Mouse (Mus musculus) CH12.LX (cell line): ENCODE data around the gene Lgals4. TPM values are rescaled to one million over a fixed set of nuclear protein-coding genes. Genes with fewer than 3 reads are reported as not detected.

Source experiments
- DNase-seq: peaks from one replicate; pipeline ENCODE4 v3.0.0-alpha.2; 2013; ENCODE audit errors: extremely low read depth
- H3K27ac ChIP-seq: 2 replicates; pipeline ENCODE4 v1.5.1; 2012; ENCODE audit warnings: low read depth, mild to moderate bottlenecking, control low read depth, moderate library complexity; ENCODE audit not compliant: insufficient read depth
- H3K27me3 ChIP-seq: replicated peaks from 2 replicates; pipeline ENCODE3; 2012; ENCODE audit warnings: inconsistent platforms
- H3K36me3 ChIP-seq, 2 experiments: replicated peaks in 1 of 2; 2 replicates each; pipeline versions ENCODE3 to v1.6.1; 2012; ENCODE audit warnings: inconsistent platforms in 1 of 2, low read length in 1 of 2, mild to moderate bottlenecking in 1 of 2, mixed read lengths in 1 of 2, moderate library complexity in 1 of 2; ENCODE audit not compliant: control insufficient read depth in 1 of 2, insufficient read depth in 1 of 2
- H3K4me1 ChIP-seq, 2 experiments: 2 replicates each; pipeline ENCODE4 v1.6.1; 2012; ENCODE audit warnings: inconsistent platforms in 1 of 2, moderate library complexity in 1 of 2; ENCODE audit not compliant: insufficient read depth in 2 of 2, control insufficient read depth in 1 of 2
- H3K4me2 ChIP-seq: 2 replicates; pipeline ENCODE4 v1.6.1; 2012; ENCODE audit warnings: low read depth, mild to moderate bottlenecking, control low read depth; ENCODE audit not compliant: poor library complexity, insufficient read depth, severe bottlenecking
- H3K4me3 ChIP-seq, 3 experiments: fragments of 150-350 bp in 1 of 3; sonication (generic) in 1 of 3; replicated peaks in 1 of 3; 2 replicates each; pipeline versions ENCODE3 to v1.5.1; 2011 to 2012; ENCODE audit warnings: low read depth in 2 of 3, low read length in 2 of 3, mild to moderate bottlenecking in 2 of 3, moderate library complexity in 2 of 3, control low read depth in 1 of 3, improper control_type of control experiment in 1 of 3, inconsistent platforms in 1 of 3, mixed read lengths in 1 of 3; ENCODE audit not compliant: poor library complexity in 1 of 3
- H3K79me2 ChIP-seq: replicated peaks from 2 replicates; pipeline ENCODE4 v1.6.1; 2012; ENCODE audit warnings: mild to moderate bottlenecking, moderate library complexity; ENCODE audit not compliant: control insufficient read depth, poor library complexity, insufficient read depth, severe bottlenecking; ENCODE audit errors: extremely low read depth
- H3K9ac ChIP-seq: 2 replicates; pipeline ENCODE4 v1.6.1; 2012; ENCODE audit warnings: low read depth, mild to moderate bottlenecking, control low read depth, moderate library complexity; ENCODE audit not compliant: insufficient read depth
- H3K9me3 ChIP-seq: replicated peaks from 2 replicates; pipeline ENCODE3; 2012; ENCODE audit warnings: low read length, inconsistent platforms, mixed read lengths
- BHLHE40 ChIP-seq: IDR thresholded peaks from 2 replicates; pipeline ENCODE4 v1.6.1; 2011; ENCODE audit warnings: mild to moderate bottlenecking, low read depth, low read length, improper control_type of control experiment
- CHD1 ChIP-seq: IDR thresholded peaks from 2 replicates; pipeline ENCODE4 v1.6.1; 2012; ENCODE audit warnings: low read depth, low read length, improper control_type of control experiment, inconsistent platforms
- CHD2 ChIP-seq: IDR thresholded peaks from 2 replicates; pipeline ENCODE4 v1.6.1; 2011; ENCODE audit warnings: low read length, improper control_type of control experiment
- CTCF ChIP-seq, 2 experiments: IDR thresholded peaks in 1 of 2; conservative IDR thresholded peaks in 1 of 2; 2 replicates each; pipeline ENCODE4 v1.5.1; 2011 to 2012; ENCODE audit warnings: low read depth in 2 of 2, low read length in 2 of 2, improper control_type of control experiment in 1 of 2, inconsistent platforms in 1 of 2, mild to moderate bottlenecking in 1 of 2, moderate library complexity in 1 of 2
- E2F4 ChIP-seq: IDR thresholded peaks from 2 replicates; pipeline ENCODE4 v1.6.1; 2011; ENCODE audit warnings: low read depth, low read length, improper control_type of control experiment; ENCODE audit not compliant: insufficient replicate concordance
- ELF1 ChIP-seq: IDR thresholded peaks from 2 replicates; pipeline ENCODE4 v1.6.1; 2014; ENCODE audit warnings: low read depth, mild to moderate bottlenecking, inconsistent platforms, low read length, improper control_type of control experiment
- EP300 ChIP-seq: IDR thresholded peaks from 2 replicates; pipeline ENCODE4 v1.6.1; 2011; ENCODE audit warnings: low read length, improper control_type of control experiment
- ETS1 ChIP-seq: conservative IDR thresholded peaks from 2 replicates; pipeline ENCODE4 v1.6.1; 2012; ENCODE audit warnings: low read depth, mild to moderate bottlenecking, inconsistent platforms, low read length, improper control_type of control experiment, moderate library complexity
- GABPA ChIP-seq: IDR thresholded peaks from 2 replicates; pipeline ENCODE4 v1.6.1; 2012; ENCODE audit warnings: low read depth, low read length, improper control_type of control experiment, inconsistent platforms; ENCODE audit not compliant: insufficient replicate concordance
- HCFC1 ChIP-seq: IDR thresholded peaks from 2 replicates; pipeline ENCODE4 v1.6.1; 2012; ENCODE audit warnings: low read depth, mild to moderate bottlenecking, inconsistent platforms, low read length, improper control_type of control experiment
- IRF4 ChIP-seq: IDR thresholded peaks from 2 replicates; pipeline ENCODE4 v1.6.1; 2014; ENCODE audit warnings: low read depth, mild to moderate bottlenecking, inconsistent platforms, low read length, improper control_type of control experiment
- JUN ChIP-seq: IDR thresholded peaks from 2 replicates; pipeline ENCODE4 v1.6.1; 2011; ENCODE audit warnings: low read depth, mild to moderate bottlenecking, low read length, improper control_type of control experiment, moderate library complexity; ENCODE audit not compliant: insufficient read depth
- JUND ChIP-seq: conservative IDR thresholded peaks from 2 replicates; pipeline ENCODE4 v1.6.1; 2011; ENCODE audit warnings: low read depth, low read length, improper control_type of control experiment
- KAT2A ChIP-seq: IDR thresholded peaks from 2 replicates; pipeline ENCODE4 v1.6.1; 2012; ENCODE audit warnings: low read length, improper control_type of control experiment, inconsistent platforms; ENCODE audit not compliant: insufficient replicate concordance
- MAFK ChIP-seq: IDR thresholded peaks from 2 replicates; pipeline ENCODE4 v1.6.1; 2011; ENCODE audit warnings: low read length, improper control_type of control experiment; ENCODE audit not compliant: insufficient replicate concordance
- MAX ChIP-seq: IDR thresholded peaks from 2 replicates; pipeline ENCODE4 v1.6.1; 2011; ENCODE audit warnings: low read length, improper control_type of control experiment
- MAZ ChIP-seq: IDR thresholded peaks from 2 replicates; pipeline ENCODE4 v1.6.1; 2012; ENCODE audit warnings: low read depth, mild to moderate bottlenecking, inconsistent platforms, low read length, improper control_type of control experiment, moderate library complexity
- MEF2A ChIP-seq: IDR thresholded peaks from 2 replicates; pipeline ENCODE4 v1.6.1; 2014; ENCODE audit warnings: low read depth, mild to moderate bottlenecking, inconsistent platforms, low read length, improper control_type of control experiment, borderline replicate concordance
- MXI1 ChIP-seq: IDR thresholded peaks from 2 replicates; pipeline ENCODE4 v1.6.1; 2011; ENCODE audit warnings: mild to moderate bottlenecking, low read depth, low read length, improper control_type of control experiment
- MYC ChIP-seq: IDR thresholded peaks from 2 replicates; pipeline ENCODE4 v1.6.1; 2011; ENCODE audit warnings: low read depth, mild to moderate bottlenecking, improper control_type of control experiment, low read length
- NELFE ChIP-seq: IDR thresholded peaks from 2 replicates; pipeline ENCODE4 v1.6.1; 2011; ENCODE audit warnings: low read depth, low read length, improper control_type of control experiment
- NRF1 ChIP-seq: IDR thresholded peaks from 2 replicates; pipeline ENCODE4 v1.6.1; 2014; ENCODE audit warnings: low read depth, mild to moderate bottlenecking, inconsistent platforms, low read length, improper control_type of control experiment, moderate library complexity
- PAX5 ChIP-seq: IDR thresholded peaks from 2 replicates; pipeline ENCODE4 v1.6.1; 2012; ENCODE audit warnings: low read length, inconsistent platforms, mixed read lengths
- POLR2A ChIP-seq: IDR thresholded peaks from 2 replicates; pipeline ENCODE4 v1.6.1; 2011; ENCODE audit warnings: low read depth, mild to moderate bottlenecking, improper control_type of control experiment, low read length
- POLR2AphosphoS2 ChIP-seq: IDR thresholded peaks from 2 replicates; pipeline ENCODE4 v1.6.1; 2011; ENCODE audit warnings: low read depth, low read length, improper control_type of control experiment
- RAD21 ChIP-seq: IDR thresholded peaks from 2 replicates; pipeline ENCODE4 v1.6.1; 2011; ENCODE audit warnings: low read depth, mild to moderate bottlenecking, low read length, improper control_type of control experiment, moderate library complexity
- RCOR1 ChIP-seq: conservative IDR thresholded peaks from 2 replicates; pipeline ENCODE4 v1.6.1; 2012; ENCODE audit warnings: low read depth, mild to moderate bottlenecking, inconsistent platforms, low read length, improper control_type of control experiment
- SIN3A ChIP-seq: IDR thresholded peaks from 2 replicates; pipeline ENCODE4 v1.6.1; 2012; ENCODE audit warnings: low read length, improper control_type of control experiment, inconsistent platforms
- SMC3 ChIP-seq: IDR thresholded peaks from 2 replicates; pipeline ENCODE4 v1.6.1; 2011; ENCODE audit warnings: low read depth, low read length, improper control_type of control experiment
- TBP ChIP-seq: conservative IDR thresholded peaks from 2 replicates; pipeline ENCODE4 v1.6.1; 2011; ENCODE audit warnings: low read depth, low read length, improper control_type of control experiment
- TCF12 ChIP-seq: IDR thresholded peaks from 2 replicates; pipeline ENCODE4 v1.6.1; 2014; ENCODE audit warnings: low read depth, mild to moderate bottlenecking, inconsistent platforms, low read length, improper control_type of control experiment
- UBTF ChIP-seq: IDR thresholded peaks from 2 replicates; pipeline ENCODE4 v1.6.1; 2012; ENCODE audit warnings: low read depth, mild to moderate bottlenecking, inconsistent platforms, low read length, improper control_type of control experiment, moderate library complexity
- USF1 ChIP-seq: IDR thresholded peaks from 2 replicates; pipeline ENCODE4 v1.6.1; 2014; ENCODE audit warnings: low read depth, mild to moderate bottlenecking, inconsistent platforms, low read length, improper control_type of control experiment
- USF2 ChIP-seq: conservative IDR thresholded peaks from 2 replicates; pipeline ENCODE4 v1.6.1; 2011; ENCODE audit warnings: low read depth, low read length, improper control_type of control experiment
- ZC3H11A ChIP-seq: IDR thresholded peaks from 2 replicates; pipeline ENCODE4 v1.6.1; 2012; ENCODE audit warnings: low read depth, mild to moderate bottlenecking, inconsistent platforms, low read length, improper control_type of control experiment
- ZKSCAN1 ChIP-seq: IDR thresholded peaks from 2 replicates; pipeline ENCODE4 v1.6.1; 2012; ENCODE audit warnings: low read depth, inconsistent platforms, low read length, improper control_type of control experiment, borderline replicate concordance
- ZMIZ1 ChIP-seq: IDR thresholded peaks from 2 replicates; pipeline ENCODE4 v1.6.1; 2012; ENCODE audit warnings: low read depth, mild to moderate bottlenecking, inconsistent platforms, low read length, improper control_type of control experiment
- ZNF384 ChIP-seq: IDR thresholded peaks from 2 replicates; pipeline ENCODE4 v1.6.1; 2012; ENCODE audit warnings: low read depth, low read length, improper control_type of control experiment, inconsistent platforms
- dilution Hi-C: fragments of 300-500 bp; cut with MboI; formaldehyde crosslinking; loops from 2 replicates; pipeline ENCODE4 v1.14.3; 2020; ENCODE audit warnings: low sequenced_read_pairs; ENCODE audit not compliant: extremely low pct_unique_long_range_greater_than_20kb, extremely low pct_ligation_motif_present
- in situ Hi-C: fragments of 300-500 bp; cut with MboI; formaldehyde crosslinking; loops from 3 replicates; pipeline ENCODE4 v1.14.3; 2019; ENCODE audit warnings: low sequenced_read_pairs, low pct_ligation_motif_present, low pct_unique_long_range_greater_than_20kb, mixed read lengths
- polyA plus RNA-seq: library from polyadenylated mRNA; unstranded; fragments of >175 nt; gene quantifications from 2 replicates; pipeline ENCODE4 v1.2.1, GENCODE M21; 2012; ENCODE audit warnings: low read depth; ENCODE audit not compliant: insufficient read length
- total RNA-seq, 2 experiments: library from RNA; depleted of rRNA; stranded (reverse); fragments of 300-350 nt in 1 of 2; fragments of >200 nt in 1 of 2; gene quantifications; 2 replicates each; pipeline ENCODE4 v1.2.3; 2012 to 2014

The Lgals4 gene
- total and polyA plus RNA-seq, 3 experiments, result 2.6 to 7.0 (median 6.5) TPM

GRCm38 (mm10) chr7:28795832-28796231 lies 37.8 kb upstream of the Lgals4 start:
- Histone ChIP-seq H3K36me3 (peaks cover 21 to 32% of the 10 kb centered on the region in 2 experiments), H3K4me2 (peak overlapping the region; percentile 73), H3K4me1 (peaks cover 20 to 43% of the 10 kb centered on the region in 2 experiments), H3K9ac (peak overlapping the region; percentile 86)
- in situ Hi-C loops, result loop anchor here (5.0 to 25.0 kb wide), 2 partner anchors 71 to 241 kb away; no protein-coding TSS in a partner anchor
- TF ChIP-seq POLR2A (peak; percentile 80), MAZ (no peak), ETS1 (no peak), MAX (peak; percentile 18; the same call in 1 of the 2 replicates), KAT2A (peak; percentile 66; the same call in 1 of the 2 replicates), ZKSCAN1 (no peak), USF1 (no peak), SMC3 (no peak), ZMIZ1 (no peak; the same call in none of the 2 replicates), JUND (no peak), TBP (peak; percentile 89), CHD2 (no peak), CHD1 (no peak), GABPA (no peak), HCFC1 (peak; percentile 76), UBTF (no peak), RAD21 (no peak), NELFE (peak; percentile 83), IRF4 (peak; percentile 45; the same call in 1 of the 2 replicates), E2F4 (no peak), BHLHE40 (0 out of 2 replicates have a peak, but pooled peaks have one; percentile 28), MAFK (no peak), ZC3H11A (no peak), USF2 (no peak), MYC (no peak), PAX5 (no peak), TCF12 (peak; percentile 80), SIN3A (no peak), JUN (no peak), RCOR1 (no peak), MEF2A (0 out of 2 replicates have a peak, but pooled peaks have one; percentile 35), ELF1 (peak; percentile 90), ZNF384 (no peak), NRF1 (peak; percentile 34; the same call in 1 of the 2 replicates), POLR2AphosphoS2 (peak; percentile 43; the same call in 1 of the 2 replicates), MXI1 (no peak; the same call in 1 of the 2 replicates), CTCF (conservative IDR thresholded peaks at IDR 0.05 in 1 of 2, IDR thresholded peaks at IDR 0.05 in 1 of 2; ENCODE audit: low read depth in 2 of 2, low read length in 2 of 2) (no peak), EP300 (no peak)
- TF ChIP-seq, all 38 proteins: peak for 13
- Histone ChIP-seq H3K27me3 (no peaks in the 10 kb centered on the region), H3K9me3 (no peaks in the 10 kb centered on the region), H3K79me2 (peaks cover 12% of the 10 kb centered on the region), H3K4me3 (peak overlapping the region; percentile 63 to 87 (median 84)), H3K27ac (peak overlapping the region; percentile 90)
- peak; percentile 85 for DNase-seq
- dilution Hi-C loops, result no loop called here
